Mouse (Mus musculus): Measurements from ENCODE around the gene Atf7ip.

DNA sequence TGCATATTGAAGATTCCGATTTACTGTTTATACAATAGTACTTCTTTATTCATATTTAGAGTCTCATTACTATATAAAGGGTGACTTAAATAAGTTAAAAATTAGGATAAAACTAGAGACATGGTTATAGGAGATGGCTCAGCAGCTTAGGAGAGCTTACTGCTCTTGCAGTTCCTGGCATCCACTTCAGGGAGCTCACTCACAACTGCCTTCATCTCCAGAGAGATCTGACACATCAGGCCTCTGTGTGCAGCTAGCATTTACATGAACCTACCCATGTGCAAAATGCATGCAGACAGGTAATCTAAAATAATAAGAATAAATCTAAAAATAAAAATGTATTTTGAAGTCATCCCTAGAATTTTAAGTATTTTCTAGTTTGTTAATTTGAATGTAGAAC, 36.1 kb downstream of the Atf7ip start:
- no peak for TF ChIP-seq USF1 (IDR thresholded peaks at IDR 0.05; ENCODE audit: low read depth)
- TF ChIP-seq CTCF (IDR thresholded peaks at IDR 0.05; ENCODE audit: control insufficient read depth, insufficient read depth, insufficient read length) = no peak
- TF ChIP-seq MAX (IDR thresholded peaks at IDR 0.05) = no peak
